Mouse (Mus musculus) left cerebral cortex, postnatal 25 days (tissue): Measurements from ENCODE around the gene Mylk2. TPM values are rescaled to one million over a fixed set of nuclear protein-coding genes. Genes with fewer than 3 reads are reported as not detected.

Source experiments
- DNase-seq, 2 experiments: peaks; one replicate each; pipeline ENCODE4 v3.0.0; 2022; ENCODE audit warnings: low spot score in 2 of 2, mixed read lengths in 1 of 2
- intact Hi-C: fragments of 180-260 bp; cut with DNase I; formaldehyde crosslinking; loops from one replicate; pipeline ENCODE4 v1.15.1; 2025
- total RNA-seq, 2 experiments: library from RNA; stranded (reverse); gene quantifications; 2 replicates each; pipeline ENCODE4 v1.2.3; 2021

The Mylk2 gene
- total RNA-seq, 2 experiments from 2014 or later, result not detected

GRCm38 (mm10) chr2:152933614-152934013 is 22.5 kb downstream of the Mylk2 start:
- peak in 1 of 2 experiments; percentile 37 for DNase-seq
- intact Hi-C loops, result loop anchor here (1.0 to 5.0 kb wide), 2 partner anchors 20 to 79 kb away; no protein-coding TSS in a partner anchor

- peak in 1 of 2 experiments; percentile 46 for DNase-seq
- intact Hi-C loops, result no loop called here
Observed at GRCm38 (mm10) chr2:152939846-152940245, 28.7 kb downstream of the Mylk2 start.

GRCm38 (mm10) chr2:152941106-152941505 is 30.0 kb downstream of the Mylk2 start:
- intact Hi-C loops, result no loop called here
- DNase-seq, result no peak

- no peak for DNase-seq
Observed at GRCm38 (mm10) chr2:152941776-152942175, 30.6 kb downstream of the Mylk2 start.

GRCm38 (mm10) chr2:152942898-152943515 is 31.9 kb downstream of the Mylk2 start:
- intact Hi-C loops, result no loop called here
- DNase-seq, result no peak

More at GRCm38 (mm10) chr2:152941776-152942175, 30.6 kb downstream of the Mylk2 start:
- intact Hi-C loops, result no loop called here

GRCm38 (mm10) chr2:152943568-152943967 is 32.4 kb downstream of the Mylk2 start:
- no peak for DNase-seq
- intact Hi-C loops, result no loop called here

GRCm38 (mm10) chr2:152944013-152944412 is 32.9 kb downstream of the Mylk2 start:
- DNase-seq, result no peak
- intact Hi-C loops, result no loop called here

GRCm38 (mm10) chr2:152947098-152947497 is 35.9 kb downstream of the Mylk2 start:
- DNase-seq, result no peak
- intact Hi-C loops, result no loop called here

- DNase-seq, result no peak
Observed at GRCm38 (mm10) chr2:152948438-152949020, 37.4 kb downstream of the Mylk2 start.

GRCm38 (mm10) chr2:152950358-152951064 is 39.4 kb downstream of the Mylk2 start:
- intact Hi-C loops, result no loop called here
- DNase-seq, result no peak

More at GRCm38 (mm10) chr2:152948438-152949020, 37.4 kb downstream of the Mylk2 start:
- intact Hi-C loops, result no loop called here

GRCm38 (mm10) chr2:152951065-152951849 is 40.1 kb downstream of the Mylk2 start, which contains the start of gene Dusp15:
Gene Dusp15 (minus strand): TSS chr2:152951698.
- intact Hi-C loops, result no loop called here
- peak; percentile 63 to 66 for DNase-seq

- no peak for DNase-seq
- intact Hi-C loops, result no loop called here
Observed at GRCm38 (mm10) chr2:152951850-152952720, 40.9 kb downstream of the Mylk2 start.

GRCm38 (mm10) chr2:152958116-152958515 is 47.0 kb downstream of the Mylk2 start:
- DNase-seq, result no peak
- intact Hi-C loops, result no loop called here

- intact Hi-C loops, result loop anchor here (5.0 kb wide), 1 partner anchor 50 kb away; no protein-coding TSS in a partner anchor
- peak; percentile 90 to 92 for DNase-seq
Observed at GRCm38 (mm10) chr2:152962091-152962793, 51.1 kb downstream of the Mylk2 start, which contains the start of gene Ttll9. Gene Ttll9 (plus strand): TSS chr2:152962485.

GRCm38 (mm10) chr2:152965555-152965954 is 54.4 kb downstream of the Mylk2 start:
- intact Hi-C loops, result no loop called here
- no peak for DNase-seq
